Mouse (Mus musculus) layer of hippocampus, postnatal 10 days (tissue): ENCODE measurements around the gene Ptcra. TPM values are rescaled to one million over a fixed set of nuclear protein-coding genes. Genes with fewer than 3 reads are reported as not detected.
"Not testable (repeated sequence)": the region's sequence is repeated elsewhere in the genome, so short reads cannot be mapped to it uniquely, and the experiment has no call there.

Experiments
- DNase-seq, 2 experiments: peaks; one replicate each; pipeline ENCODE4 v3.0.0; 2021; ENCODE audit warnings: low spot score in 2 of 2
- total RNA-seq, 2 experiments: library from RNA; stranded (reverse); gene quantifications; 2 replicates each; pipeline ENCODE4 v1.2.3; 2021

Ptcra gene
- total RNA-seq, 2 experiments from 2014 or later: not detected

DNA sequence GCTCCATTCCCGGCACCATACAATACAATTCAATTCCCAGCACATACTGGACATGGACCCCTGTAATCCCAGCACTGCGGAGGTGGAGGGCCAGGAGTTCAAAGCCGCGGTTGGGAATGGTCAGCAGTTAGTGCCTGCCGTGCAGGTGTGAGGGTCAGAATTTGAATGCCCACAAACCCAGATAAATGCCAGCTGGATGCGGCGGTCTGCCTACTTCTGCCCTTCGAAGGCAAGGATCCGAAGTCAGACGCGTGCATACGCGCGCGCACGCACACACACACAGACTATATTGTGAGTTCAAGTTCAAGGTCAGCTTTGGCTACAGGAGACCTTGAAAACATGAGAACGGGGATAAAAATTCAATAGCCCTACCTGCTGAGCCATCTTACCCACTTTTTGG, 8.1 kb upstream of the Ptcra start:
- no peak for DNase-seq

DNA sequence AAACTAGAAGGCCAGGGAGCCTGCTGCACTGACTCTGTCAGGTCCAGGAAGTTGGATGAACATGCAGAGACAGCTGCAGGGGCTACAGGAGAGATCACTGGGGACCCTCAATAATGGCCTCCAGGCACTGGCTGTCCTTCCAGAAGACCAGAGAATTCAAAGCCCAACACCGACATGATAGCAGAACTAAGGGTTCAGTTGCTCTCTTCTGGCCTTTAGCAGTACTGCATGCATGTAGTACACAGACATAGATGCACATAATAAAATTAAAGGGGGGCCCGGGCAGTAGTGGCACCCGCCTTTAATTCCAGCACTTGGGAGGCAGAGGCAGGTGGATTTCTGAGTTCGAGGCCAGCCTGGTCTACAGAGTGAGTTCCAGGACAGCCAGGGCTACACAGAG, 7.5 kb upstream of the Ptcra start:
- DNase-seq: no peak

DNA sequence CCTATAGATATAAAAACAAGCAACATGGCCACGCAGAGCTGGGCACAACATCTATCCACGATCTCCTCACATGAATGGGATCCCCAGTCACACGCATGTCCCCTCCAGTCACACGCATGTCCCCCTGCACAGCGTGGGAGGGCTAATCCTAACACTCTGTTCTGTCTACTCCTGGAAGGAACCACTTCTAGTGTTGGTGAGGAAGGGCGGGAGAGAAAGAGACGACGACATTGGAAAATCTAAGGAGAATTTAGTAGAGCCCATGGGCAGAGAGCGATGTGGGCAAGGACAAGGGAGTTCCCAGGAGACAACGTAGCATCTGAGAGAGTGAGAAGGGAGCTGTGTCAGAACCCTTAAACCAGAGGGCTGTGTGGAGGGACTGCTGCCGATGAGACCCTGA, 7.0 kb upstream of the Ptcra start:
- no peak for DNase-seq

DNA sequence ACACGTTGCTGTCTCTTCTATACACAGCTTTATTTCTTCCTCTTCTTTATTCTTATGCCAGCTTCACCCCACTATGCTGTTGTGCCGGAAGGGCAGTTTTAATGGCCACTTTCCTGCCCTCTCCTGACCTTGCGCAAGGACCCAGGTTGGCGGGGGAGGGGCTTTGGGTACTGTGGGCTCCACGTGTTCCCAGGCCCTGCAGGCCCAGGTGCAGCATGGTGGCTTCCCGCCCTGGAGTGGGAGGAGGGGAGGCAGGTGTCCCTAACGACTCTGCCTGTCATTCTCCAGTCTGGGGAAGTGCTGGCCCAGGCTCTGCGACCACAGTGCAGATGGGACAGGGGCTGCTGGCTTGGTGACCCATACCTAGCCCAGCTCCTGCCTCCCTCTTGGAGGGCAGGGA, 4.4 kb upstream of the Ptcra start:
- no peak for DNase-seq

DNA sequence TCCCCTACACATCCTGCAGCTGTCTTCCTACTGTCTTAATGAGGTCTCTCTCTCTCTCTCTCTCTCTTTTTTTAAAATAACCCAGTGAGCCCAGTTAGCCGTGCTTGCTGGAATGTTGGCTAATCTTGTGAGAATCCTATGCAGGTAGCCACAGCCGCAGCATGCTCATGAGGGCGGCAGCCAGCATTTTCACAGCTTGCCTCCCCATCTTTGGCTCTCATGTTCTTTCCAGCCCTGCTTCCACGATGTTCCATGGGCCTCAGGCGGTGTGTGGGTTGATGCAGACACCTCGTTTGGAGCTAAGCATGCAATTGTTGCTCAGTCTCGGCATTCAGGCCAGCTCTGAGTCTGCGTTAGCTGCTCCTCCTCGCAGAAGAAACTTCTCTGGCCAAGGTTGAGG, 1.4 kb upstream of the Ptcra start:
- DNase-seq: not testable (repeated sequence)

DNA sequence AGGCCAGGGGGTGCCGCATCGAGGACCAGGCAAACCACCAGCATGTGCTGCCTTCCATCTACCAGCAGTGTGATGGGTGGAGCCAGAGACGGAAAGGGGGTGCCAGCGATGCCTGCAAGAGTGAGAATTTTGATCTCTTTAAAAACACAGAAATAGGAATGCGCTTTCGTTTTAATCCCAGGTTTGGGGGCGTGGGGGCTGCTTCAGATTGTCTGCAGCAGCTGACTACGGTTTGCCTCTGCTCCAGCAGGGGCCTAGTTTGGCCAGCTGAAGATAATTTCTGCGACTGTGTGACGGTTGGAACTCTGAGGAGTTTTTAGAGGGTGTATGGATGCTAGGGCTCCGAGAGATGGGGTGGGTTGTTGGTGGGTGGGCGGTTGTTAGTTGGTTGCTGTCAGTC, 4.8 kb downstream of the Ptcra start:
- DNase-seq: no peak

DNA sequence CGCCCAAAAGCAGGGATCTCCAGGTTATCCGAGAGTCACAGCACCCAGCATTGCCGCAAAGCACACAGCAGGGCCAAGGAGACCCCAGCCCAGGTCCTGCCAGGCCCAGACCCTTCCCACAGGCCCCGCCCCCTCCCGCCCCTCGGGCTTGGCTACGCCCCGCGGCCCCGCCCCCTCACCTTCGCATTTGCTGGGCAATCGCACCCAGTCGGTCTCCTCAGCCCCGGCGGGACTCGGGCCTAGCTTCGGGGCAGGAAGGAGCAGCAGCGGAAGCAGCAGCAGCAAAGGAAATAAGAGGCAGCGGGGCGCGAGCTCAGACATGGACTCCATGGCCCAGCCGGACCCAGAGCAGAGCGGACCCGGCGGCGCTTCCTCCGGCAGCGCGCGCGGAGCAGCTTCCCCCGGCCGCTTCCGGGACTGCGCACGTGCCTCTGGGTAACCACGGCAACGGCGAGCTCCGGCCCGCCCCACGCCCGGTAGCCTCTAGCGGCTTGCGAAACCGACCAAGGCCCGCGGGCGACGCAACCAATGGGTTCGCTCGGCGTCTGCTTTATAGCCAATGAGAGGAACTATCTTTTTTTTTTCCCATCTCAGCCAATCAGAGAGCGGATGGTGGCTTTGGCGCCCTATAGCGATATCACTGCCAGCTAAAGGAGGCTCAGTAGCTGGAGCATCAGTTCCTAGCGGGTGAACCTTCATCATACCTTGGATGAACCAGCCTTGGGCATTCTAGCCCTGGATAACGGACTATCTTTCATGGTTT, 11.5 kb downstream of the Ptcra start, which contains the start of gene Cnpy3:
Gene Cnpy3 (minus strand): TSS at position 421 of the 763 bp plus-strand sequence.
- DNase-seq: peak; percentile 94 to 97

DNA sequence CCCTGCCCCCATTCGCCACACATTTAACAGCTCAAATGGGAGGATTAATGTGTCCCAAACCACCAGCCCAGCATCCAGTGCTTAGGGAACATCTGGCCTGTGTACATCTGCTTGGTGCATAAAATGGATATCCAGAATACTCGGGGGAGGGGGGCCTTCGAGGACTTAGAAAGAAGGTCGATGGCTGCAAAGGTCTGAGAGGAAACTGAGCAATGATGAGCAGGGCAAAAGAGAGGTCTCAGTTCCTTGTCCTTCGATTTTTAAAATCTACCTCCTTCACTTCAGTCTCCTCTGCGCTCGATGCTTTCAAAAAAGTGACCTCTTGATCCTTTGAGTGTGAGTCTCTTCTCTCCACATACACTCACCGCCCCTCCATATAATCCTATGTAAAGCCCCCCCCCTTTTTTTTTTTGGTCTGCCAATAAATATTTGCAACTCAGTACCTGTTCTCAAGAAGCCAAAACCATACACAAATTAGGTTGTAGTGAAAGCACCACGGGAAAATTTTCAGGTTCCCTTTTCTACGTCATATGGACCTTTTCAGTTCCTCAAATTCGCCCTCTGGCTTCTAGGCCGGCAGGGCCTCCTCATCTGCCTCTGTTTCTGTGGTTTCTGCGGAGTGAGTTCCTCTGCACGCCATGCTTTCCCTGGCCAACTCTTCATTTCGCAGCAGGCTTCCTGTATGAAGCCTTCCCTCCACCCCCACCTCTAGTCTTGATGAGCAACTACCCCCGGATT, 12.3 kb downstream of the Ptcra start:
- no peak for DNase-seq

DNA sequence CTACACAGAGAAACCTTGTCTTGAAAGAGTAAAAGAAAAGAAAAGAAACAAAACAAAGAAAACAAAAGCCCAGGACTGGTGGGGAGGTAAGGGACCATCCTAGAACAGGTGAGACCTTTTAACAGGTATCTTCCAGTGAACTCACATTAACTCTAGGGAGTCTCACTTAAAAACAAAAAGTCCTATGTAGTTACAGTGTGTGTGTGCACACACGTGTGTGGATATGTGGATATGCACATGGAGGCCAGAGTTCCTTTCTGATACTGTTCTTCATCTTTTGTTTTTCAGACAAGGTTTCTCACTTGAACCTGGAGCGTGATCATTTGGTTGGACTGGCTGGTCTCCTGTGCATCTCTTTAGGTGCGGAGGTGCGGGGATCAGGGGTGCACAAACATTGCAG, 12.9 kb downstream of the Ptcra start:
- DNase-seq: no peak

DNA sequence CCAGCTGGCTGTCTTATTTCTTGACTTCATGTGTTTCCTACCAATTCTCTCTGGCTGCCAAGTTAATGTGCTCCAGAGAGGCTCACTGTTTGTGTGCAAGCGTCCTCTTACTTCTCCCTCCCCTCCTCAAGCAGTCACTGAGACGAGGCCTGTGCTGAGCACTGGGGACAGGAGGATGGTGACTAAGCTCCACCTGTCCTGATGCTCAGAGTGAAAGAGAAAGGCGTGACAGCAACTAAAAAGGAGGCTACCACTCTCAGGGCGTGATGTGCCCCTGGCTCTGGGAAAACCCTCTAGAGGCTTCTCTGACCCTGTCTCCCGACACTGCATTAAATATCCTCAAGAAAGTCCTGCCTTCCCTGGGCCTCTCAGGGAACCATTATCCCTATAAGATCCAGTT, 14.2 kb downstream of the Ptcra start:
- DNase-seq: no peak

DNA sequence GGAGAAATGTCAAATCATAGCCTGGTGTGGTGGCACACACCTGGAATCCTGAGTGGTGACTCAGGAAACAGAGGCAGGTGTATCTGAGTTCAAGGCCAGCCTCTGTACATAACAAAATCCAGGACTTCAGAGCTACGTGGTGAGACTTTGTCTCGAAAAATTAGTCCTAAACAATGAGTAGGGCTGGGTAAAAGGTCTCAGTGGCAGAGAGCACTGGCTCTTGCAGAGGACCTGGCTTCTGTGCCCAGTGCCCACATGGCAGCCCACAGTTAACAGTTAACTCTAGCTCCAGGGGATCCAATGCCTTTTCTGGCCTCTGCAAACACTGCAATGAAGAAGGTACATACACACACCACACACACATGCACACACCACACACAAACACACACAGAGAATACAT, 15.7 kb downstream of the Ptcra start:
- DNase-seq: no peak

DNA sequence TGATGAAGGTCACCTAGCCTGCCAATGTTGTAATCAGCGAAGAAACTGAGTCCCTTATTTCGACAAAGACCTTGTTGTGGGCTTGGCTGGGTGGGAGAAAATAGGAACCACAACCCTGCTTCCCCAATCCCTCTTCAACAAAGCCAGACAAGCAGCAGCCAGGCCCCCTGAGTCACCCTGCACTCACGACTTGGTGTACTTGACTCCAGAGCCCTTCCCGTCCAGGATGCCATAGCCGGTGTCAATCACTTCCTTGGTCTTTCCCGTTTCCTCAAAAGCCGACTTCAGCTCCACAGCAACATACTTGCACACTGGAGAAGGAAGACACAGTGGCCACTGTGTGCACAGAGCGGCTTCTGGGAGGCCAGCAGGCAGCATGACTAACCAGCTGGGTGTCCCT, 16.3 kb downstream of the Ptcra start:
- no peak for DNase-seq

DNA sequence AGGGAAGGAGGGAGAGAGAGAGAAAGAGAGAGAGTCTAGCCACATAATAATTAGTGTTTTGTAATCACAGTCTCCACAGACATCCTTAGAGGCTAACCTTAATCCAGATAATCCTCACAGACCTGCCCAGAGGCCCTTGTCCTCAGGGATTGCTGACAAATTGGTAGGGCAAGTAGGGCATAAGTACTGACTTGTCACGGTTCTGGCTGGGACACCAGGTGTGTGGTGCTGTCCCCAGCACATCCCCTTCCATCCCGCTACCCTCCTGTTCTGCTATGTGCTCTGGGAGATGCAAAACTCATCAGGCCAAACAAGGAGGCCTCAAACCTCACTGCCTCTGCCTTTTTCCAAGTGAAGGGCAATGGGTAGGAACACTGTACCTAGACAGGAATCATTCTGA, 18.0 kb downstream of the Ptcra start:
- no peak for DNase-seq

DNA sequence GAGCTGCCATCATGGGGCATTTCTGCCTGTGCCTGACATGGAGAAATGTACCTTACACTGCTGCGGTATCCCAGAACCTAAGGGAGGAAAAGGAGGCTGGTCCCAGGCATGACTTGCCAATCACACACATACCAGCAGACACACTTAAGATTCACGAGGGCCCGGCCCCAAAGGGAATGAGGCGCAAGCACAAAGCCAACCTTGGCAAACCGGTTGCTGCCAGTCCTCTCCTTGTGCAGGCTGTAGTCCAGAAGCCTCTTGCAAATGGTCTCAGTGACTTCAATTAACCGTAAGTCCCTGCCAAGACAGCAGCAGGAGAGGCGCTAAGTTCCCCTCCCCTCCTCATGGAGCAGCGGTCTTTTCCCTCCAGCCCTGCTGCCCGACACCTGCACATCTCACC, 20.5 kb downstream of the Ptcra start:
- no peak for DNase-seq

DNA sequence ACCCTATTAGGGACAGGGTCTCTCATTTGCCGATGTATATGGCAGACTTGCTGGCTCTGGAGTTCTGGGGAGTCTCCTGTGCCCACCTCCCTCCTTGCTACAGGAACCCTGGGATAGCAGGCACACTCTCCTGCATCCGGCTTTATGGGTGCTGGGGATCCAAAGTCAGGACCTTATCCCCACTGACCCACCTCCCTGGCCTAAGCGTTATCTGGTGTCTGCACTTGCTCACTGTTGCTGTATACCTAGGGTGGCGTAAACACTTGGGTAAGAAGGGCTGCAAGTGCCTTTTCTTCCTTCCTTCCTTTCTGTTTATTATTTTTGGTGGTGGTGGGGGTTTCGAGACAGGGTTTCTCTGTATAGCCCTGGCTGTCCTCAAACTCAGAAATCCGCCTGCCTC, 22.2 kb downstream of the Ptcra start:
- no peak for DNase-seq

DNA sequence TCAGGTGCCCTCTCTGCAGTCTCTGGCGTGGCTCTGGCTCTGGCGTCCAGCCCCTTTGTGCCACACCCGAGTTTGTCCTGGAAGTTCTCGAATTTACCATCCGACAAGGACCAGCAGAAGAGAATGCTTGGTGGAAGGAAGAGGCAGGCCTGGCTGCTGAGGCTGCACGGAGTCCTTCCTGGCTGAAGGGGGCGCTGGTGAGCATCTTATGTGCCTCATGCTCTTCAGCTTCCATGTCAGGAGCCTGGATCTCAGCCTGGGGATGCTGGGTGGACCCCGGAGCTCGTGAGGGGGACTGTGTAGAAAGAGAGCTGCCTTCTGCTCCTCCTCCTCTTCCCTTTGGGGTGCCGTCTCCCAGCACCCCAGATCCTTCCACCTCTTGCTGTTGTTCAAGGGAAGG, 27.4 kb downstream of the Ptcra start:
- DNase-seq: peak in 1 of 2 experiments; percentile 49

DNA sequence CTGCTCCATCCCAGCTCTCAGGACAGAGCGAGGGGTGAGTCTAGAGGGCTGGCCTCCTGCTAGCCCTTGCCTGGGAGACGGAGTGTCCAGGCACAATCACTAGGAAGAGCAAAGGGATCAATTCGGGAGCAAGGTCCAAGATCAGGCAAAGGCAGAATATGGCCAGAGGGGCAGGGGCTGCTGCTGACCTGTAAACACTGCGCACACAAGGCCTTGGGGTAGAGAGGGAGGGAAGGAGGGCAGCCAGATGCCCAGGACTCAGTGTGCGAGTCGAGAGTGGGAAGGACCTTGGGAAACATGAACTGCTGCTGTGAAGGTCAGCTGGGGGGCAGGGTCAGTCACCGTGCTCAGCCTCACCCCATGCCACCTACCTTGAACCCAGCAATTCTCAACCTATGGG, 28.2 kb downstream of the Ptcra start:
- DNase-seq: no peak

DNA sequence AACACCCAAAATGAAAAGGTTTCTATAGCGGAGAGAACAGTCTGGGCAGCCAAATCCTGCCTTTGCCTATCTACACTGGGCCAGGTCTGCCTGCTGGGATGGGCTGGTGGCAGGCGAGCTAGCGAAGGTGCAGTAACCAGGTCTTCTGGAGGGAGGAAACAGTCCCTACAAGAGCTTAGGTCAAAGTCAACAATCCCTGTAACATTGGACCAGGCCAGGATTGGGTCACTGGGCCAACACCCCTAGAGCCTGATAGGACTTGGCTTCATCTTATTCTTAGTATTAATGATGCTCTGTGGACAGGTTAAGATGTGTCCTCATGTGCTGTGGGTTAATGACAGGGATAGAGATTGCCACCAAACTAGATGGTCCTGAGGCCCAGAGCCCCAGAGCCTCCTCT, 29.5 kb downstream of the Ptcra start:
- no peak for DNase-seq

DNA sequence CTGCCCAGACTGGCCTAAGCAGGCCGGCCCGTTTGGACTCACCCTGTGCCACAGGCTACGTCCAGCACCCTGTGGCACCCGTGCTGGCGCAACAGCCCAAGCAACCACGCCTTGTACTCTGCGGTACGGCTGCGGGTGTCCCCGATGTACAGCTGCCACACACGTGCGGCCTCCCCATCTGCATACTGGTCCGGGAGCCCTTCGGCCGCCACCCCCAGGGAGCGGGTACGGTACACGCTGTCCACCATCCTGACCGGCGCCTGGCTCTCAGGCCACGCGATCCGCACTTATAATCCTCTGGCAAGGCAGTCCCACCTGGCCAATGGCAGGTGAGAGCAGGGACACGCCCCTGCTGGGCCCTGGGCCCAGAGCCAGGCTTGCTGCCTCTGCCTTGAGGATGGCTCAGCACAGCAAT, 34.6 kb downstream of the Ptcra start, which contains the start of gene Gnmt:
Gene Gnmt (minus strand): TSS at position 265 of the 415 bp plus-strand sequence.
- no peak for DNase-seq

DNA sequence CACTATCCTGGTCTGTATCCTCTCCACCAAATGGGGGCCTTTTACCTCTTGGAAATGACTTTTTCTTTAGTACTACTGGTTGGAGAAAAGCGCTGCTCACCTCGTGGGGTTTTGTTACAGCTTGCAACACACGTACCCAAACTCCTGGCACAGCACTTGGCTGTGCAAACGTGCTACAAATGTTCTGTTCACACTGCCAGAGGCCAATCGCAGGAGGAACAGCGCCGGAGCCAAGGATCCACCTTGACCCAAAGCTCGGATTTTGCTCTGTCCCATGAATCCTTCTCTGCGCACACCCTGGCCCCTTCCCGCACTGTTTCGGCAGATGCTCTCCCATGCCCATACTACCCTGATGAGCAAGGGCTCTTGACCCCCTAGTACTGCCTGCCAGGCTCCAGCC, 35.0 kb downstream of the Ptcra start:
- no peak for DNase-seq

DNA sequence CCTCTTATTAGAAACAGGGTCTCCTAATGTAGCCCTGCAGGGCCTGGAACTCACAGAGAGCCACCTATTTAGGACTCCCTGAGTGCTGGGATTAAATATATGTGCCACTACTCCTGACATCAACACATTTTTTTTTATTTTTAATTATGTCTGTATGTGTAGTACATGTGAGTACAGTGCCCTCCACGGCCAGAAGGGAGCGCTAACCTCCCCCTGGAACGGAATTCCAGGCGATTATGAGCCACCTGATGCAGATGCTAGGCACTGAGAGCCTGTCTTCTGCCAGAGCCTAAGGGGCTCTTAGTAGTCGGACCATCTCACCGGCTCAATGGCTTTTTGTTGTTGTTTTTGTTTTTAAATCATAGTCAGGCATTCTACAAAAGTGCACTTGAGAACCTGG, 35.5 kb downstream of the Ptcra start:
- no peak for DNase-seq

DNA sequence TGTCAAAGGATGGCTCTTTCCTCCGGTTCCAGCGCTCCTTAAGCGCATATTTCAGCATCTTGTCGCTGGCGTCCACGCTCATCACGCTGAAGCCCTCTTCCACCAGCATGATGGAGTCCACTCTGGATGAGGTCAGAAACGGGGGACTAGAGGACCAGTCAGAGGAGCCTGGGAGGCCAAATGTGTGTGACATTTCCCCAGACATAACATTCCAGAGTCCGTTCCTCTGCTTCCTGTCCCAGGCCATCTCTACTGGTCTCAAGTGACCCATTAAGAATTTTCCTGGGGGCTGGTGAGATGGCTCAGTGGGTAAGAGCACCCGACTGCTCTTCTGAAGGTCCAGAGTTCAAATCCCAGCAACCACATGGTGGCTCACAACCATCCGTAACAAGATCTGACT, 36.2 kb downstream of the Ptcra start:
- no peak for DNase-seq
